Mouse (Mus musculus) forebrain, embryonic 11.5 days (tissue): ENCODE measurements around the gene Mymk. TPM values are rescaled to one million over a fixed set of nuclear protein-coding genes. Genes with fewer than 3 reads are reported as not detected.

Experiments
- ATAC-seq: fragments of 200-750 bp; cut with Nextera tagmentation; replicated peaks from 2 replicates; pipeline ENCODE4 v1.8.0; 2017; ENCODE audit warnings: moderate TSS enrichment; ENCODE audit not compliant: low FRiP score
- DNase-seq: peaks from one replicate; pipeline ENCODE4 v3.0.0-alpha.2; 2017; ENCODE audit warnings: low spot score
- H3K27ac ChIP-seq: fragments of 300-500 bp; sonication (generic); 2 replicates; pipeline ENCODE4 v1.5.1; 2014; ENCODE audit warnings: low read depth, low read length
- H3K27me3 ChIP-seq: fragments of 300-500 bp; sonication (generic); 2 replicates; pipeline ENCODE4 v1.6.1; 2014; ENCODE audit warnings: mild to moderate bottlenecking, low read length, mixed read lengths; ENCODE audit not compliant: control insufficient read depth, insufficient read depth
- H3K36me3 ChIP-seq: fragments of 300-500 bp; sonication (generic); 2 replicates; pipeline ENCODE4 v1.6.1; 2014; ENCODE audit warnings: mild to moderate bottlenecking, low read length, moderate library complexity, mixed read lengths; ENCODE audit not compliant: control insufficient read depth, insufficient read depth
- H3K4me1 ChIP-seq: fragments of 300-500 bp; sonication (generic); replicated peaks from 2 replicates; pipeline ENCODE4 v1.6.1; 2014; ENCODE audit warnings: low read length, mixed read lengths; ENCODE audit not compliant: control insufficient read depth, insufficient read depth
- H3K4me2 ChIP-seq: fragments of 300-500 bp; sonication (generic); 2 replicates; pipeline ENCODE4 v1.6.1; 2014; ENCODE audit warnings: low read depth, mild to moderate bottlenecking, low read length, moderate library complexity, mixed read lengths; ENCODE audit not compliant: severe bottlenecking
- H3K4me3 ChIP-seq: fragments of 300-500 bp; sonication (generic); 2 replicates; pipeline ENCODE4 v1.5.1; 2014; ENCODE audit warnings: low read depth, low read length
- H3K9ac ChIP-seq: fragments of 300-500 bp; sonication (generic); 2 replicates; pipeline ENCODE4 v1.6.1; 2014; ENCODE audit warnings: low read length
- H3K9me3 ChIP-seq: fragments of 300-500 bp; sonication (generic); 2 replicates; pipeline ENCODE4 v1.6.1; 2016; ENCODE audit warnings: low read length, mixed read lengths; ENCODE audit not compliant: control insufficient read depth
- WGBS: fragments of 180-500 bp; shearing (Covaris S2); extraction: QIAGEN DNeasy Blood & Tissue Kit; methylation state at CpG from one replicate; pipeline ENCODE4 v1.1.7; 2014; 5-methylcytosine and 5-hydroxymethylcytosine counted together
- polyA plus RNA-seq: library from polyadenylated mRNA; unstranded; fragments of >200 nt; fragmentation: Nextera tagmentation; extraction: Ambion mirVana; gene quantifications from 2 replicates; pipeline ENCODE4 v1.2.1, GENCODE M21; 2014

Mymk gene
- polyA plus RNA-seq, 1 experiment from 2014 or later = not detected

- H3K27me3 ChIP-seq = no peaks in the 10 kb centered on the region
- no peak overlapping the region for H3K4me3 ChIP-seq
- 85% methylated on average over 3 of the region's 3 CpGs for WGBS
- H3K9me3 ChIP-seq = no peaks in the 10 kb centered on the region
- H3K27ac ChIP-seq = no peak overlapping the region
- H3K4me2 ChIP-seq = no peak overlapping the region
- no peak overlapping the region for H3K9ac ChIP-seq
- H3K36me3 ChIP-seq = no peaks in the 10 kb centered on the region
- ATAC-seq = no peak
- H3K4me1 ChIP-seq = 0 out of 2 replicates have a peak, but pooled peaks cover 2% of the 10 kb centered on the region
- no peak for DNase-seq
Observed at GRCm38 (mm10) chr2:27025545-27025944, 46.4 kb downstream of the Mymk start.

GRCm38 (mm10) chr2:27024136-27024535, 47.8 kb downstream of the Mymk start:
- Histone ChIP-seq H3K27ac (no peak overlapping the region), H3K4me3 (no peak overlapping the region), H3K4me2 (no peak overlapping the region), H3K9ac (no peak overlapping the region), H3K9me3 (no peaks in the 10 kb centered on the region), H3K27me3 (no peaks in the 10 kb centered on the region), H3K36me3 (no peaks in the 10 kb centered on the region), H3K4me1 (0 out of 2 replicates have a peak, but pooled peaks cover 2% of the 10 kb centered on the region)
- DNase-seq (no peak), ATAC-seq (no peak)
- 88% methylated on average over 14 of the region's 14 CpGs for WGBS

- 86% methylated on average over 6 of the region's 6 CpGs for WGBS
- no peak overlapping the region for H3K4me3 ChIP-seq
- DNase-seq (no peak), ATAC-seq (no peak)
- H3K4me2 ChIP-seq = no peak overlapping the region
- no peaks in the 10 kb centered on the region for H3K9me3 ChIP-seq
- H3K27me3 ChIP-seq = no peaks in the 10 kb centered on the region
- H3K36me3 ChIP-seq = no peaks in the 10 kb centered on the region; the same call in 1 of the 2 replicates
- H3K27ac ChIP-seq = no peak overlapping the region
- no peaks in the 10 kb centered on the region for H3K4me1 ChIP-seq
- no peak overlapping the region for H3K9ac ChIP-seq
Observed at GRCm38 (mm10) chr2:27022612-27023011, 49.4 kb downstream of the Mymk start.

- no peaks in the 10 kb centered on the region for H3K27me3 ChIP-seq
- no peaks in the 10 kb centered on the region; the same call in 1 of the 2 replicates for H3K36me3 ChIP-seq
- WGBS = 83% methylated on average over 1 of the region's 1 CpGs
- H3K9me3 ChIP-seq = no peaks in the 10 kb centered on the region
- DNase-seq (no peak), ATAC-seq (no peak)
- no peak overlapping the region for H3K4me2 ChIP-seq
- H3K4me1 ChIP-seq = no peaks in the 10 kb centered on the region
- H3K4me3 ChIP-seq = no peak overlapping the region
- H3K9ac ChIP-seq = no peak overlapping the region
- no peak overlapping the region for H3K27ac ChIP-seq
Observed at GRCm38 (mm10) chr2:27021103-27021502, 50.9 kb downstream of the Mymk start.

- ATAC-seq (no peak), DNase-seq (no peak)
- H3K27ac ChIP-seq = no peak overlapping the region
- H3K4me1 ChIP-seq = no peaks in the 10 kb centered on the region
- H3K9ac ChIP-seq = no peak overlapping the region
- H3K9me3 ChIP-seq = no peaks in the 10 kb centered on the region
- H3K27me3 ChIP-seq = no peaks in the 10 kb centered on the region
- 85% methylated on average over 2 of the region's 2 CpGs for WGBS
- H3K4me3 ChIP-seq = no peak overlapping the region
- no peaks in the 10 kb centered on the region; the same call in 1 of the 2 replicates for H3K36me3 ChIP-seq
- H3K4me2 ChIP-seq = no peak overlapping the region
Observed at GRCm38 (mm10) chr2:27019530-27019929, 52.4 kb downstream of the Mymk start.

GRCm38 (mm10) chr2:27017802-27018201, 54.2 kb downstream of the Mymk start:
- Histone ChIP-seq H3K4me1 (no peaks in the 10 kb centered on the region), H3K27ac (no peak overlapping the region)

More at GRCm38 (mm10) chr2:27017802-27018201, 54.2 kb downstream of the Mymk start:
- 56% methylated on average over 5 of the region's 5 CpGs for WGBS
- no peak; the same call in 1 of the 2 replicates for ATAC-seq
- no peak overlapping the region for H3K4me3 ChIP-seq
- H3K36me3 ChIP-seq = peaks cover 3% of the 10 kb centered on the region; the same call in 1 of the 2 replicates
- H3K4me2 ChIP-seq = no peak overlapping the region
- H3K9me3 ChIP-seq = no peaks in the 10 kb centered on the region
- H3K9ac ChIP-seq = no peak overlapping the region
- peak; percentile 84 for DNase-seq
- H3K27me3 ChIP-seq = no peaks in the 10 kb centered on the region

Other genes starting within 250 kb of the Mymk start
- not detected in 2 replicates for gene Abo, start 207.2 kb downstream of the Mymk start, polyA plus RNA-seq
- 15.6 and 15.7 TPM in 2 replicates for gene Surf6, start 169.3 kb downstream of the Mymk start, polyA plus RNA-seq
- 112 and 120 TPM in 2 replicates for gene Med22, start 161.5 kb downstream of the Mymk start, polyA plus RNA-seq
- 647 and 668 TPM in 2 replicates for gene Rpl7a, start 161.4 kb downstream of the Mymk start, polyA plus RNA-seq
- gene Surf2, start 155.8 kb downstream of the Mymk start, polyA plus RNA-seq = 43.6 and 44.5 TPM in 2 replicates
- 44.1 and 44.6 TPM in 2 replicates for gene Surf1, start 155.6 kb downstream of the Mymk start, polyA plus RNA-seq
- 144 and 152 TPM in 2 replicates for gene Surf4, start 138.3 kb downstream of the Mymk start, polyA plus RNA-seq
- gene Stkld1, start 138.1 kb downstream of the Mymk start, polyA plus RNA-seq = 0.11 TPM in 1 of 2 replicates, not detected in the other
- 53.9 and 57.1 TPM in 2 replicates for gene Rexo4, start 107.8 kb downstream of the Mymk start, polyA plus RNA-seq
- gene Adamts13, start 98.8 kb downstream of the Mymk start, polyA plus RNA-seq = 0.08 TPM in 1 of 2 replicates, not detected in the other
- gene Cacfd1, start 62.3 kb downstream of the Mymk start, polyA plus RNA-seq = 103 and 109 TPM in 2 replicates
- 1.3 and 2.2 TPM in 2 replicates for gene Slc2a6, start 44.2 kb downstream of the Mymk start, polyA plus RNA-seq
- 4.0 and 4.4 TPM in 2 replicates for gene Adamtsl2, start 7.2 kb upstream of the Mymk start, polyA plus RNA-seq
- gene Fam163b, start 70.3 kb upstream of the Mymk start, polyA plus RNA-seq = 0.09 TPM in 1 of 2 replicates, not detected in the other
- gene Dbh, start 93.1 kb upstream of the Mymk start, polyA plus RNA-seq = not detected in 2 replicates
- 3.2 and 6.0 TPM in 2 replicates for gene Sardh, start 176.2 kb upstream of the Mymk start, polyA plus RNA-seq